Mouse (Mus musculus) liver, embryonic 15.5 days (tissue): ENCODE data around the gene Rabgap1l. TPM values are rescaled to one million over a fixed set of nuclear protein-coding genes. Genes with fewer than 3 reads are reported as not detected.

Experiments
- ATAC-seq: fragments of 200-750 bp; cut with Nextera tagmentation; 2 replicates; pipeline ENCODE4 v1.8.0; 2017; ENCODE audit warnings: moderate number of reproducible peaks, mild to moderate bottlenecking, moderate library complexity; ENCODE audit not compliant: insufficient read depth
- H3K27ac ChIP-seq: fragments of 300-500 bp; sonication (generic); replicated peaks from 2 replicates; pipeline ENCODE4 v1.5.1; 2015; ENCODE audit warnings: mild to moderate bottlenecking, inconsistent platforms
- H3K27me3 ChIP-seq: fragments of 300-500 bp; sonication (generic); 2 replicates; pipeline ENCODE4 v1.6.1; 2015; ENCODE audit warnings: mild to moderate bottlenecking, inconsistent platforms
- H3K36me3 ChIP-seq: fragments of 300-500 bp; sonication (generic); replicated peaks from 2 replicates; pipeline ENCODE4 v1.6.1; 2015; ENCODE audit warnings: moderate library complexity, mild to moderate bottlenecking, inconsistent platforms
- H3K4me1 ChIP-seq: fragments of 300-500 bp; sonication (generic); replicated peaks from 2 replicates; pipeline ENCODE4 v1.6.1; 2015; ENCODE audit warnings: inconsistent platforms
- H3K4me2 ChIP-seq: fragments of 300-500 bp; sonication (generic); 2 replicates; pipeline ENCODE4 v1.6.1; 2015; ENCODE audit warnings: moderate library complexity, mild to moderate bottlenecking, inconsistent platforms
- H3K4me3 ChIP-seq: fragments of 300-500 bp; sonication (generic); replicated peaks from 2 replicates; pipeline ENCODE4 v1.5.1; 2015; ENCODE audit warnings: mild to moderate bottlenecking, inconsistent platforms
- H3K9ac ChIP-seq: fragments of 300-500 bp; sonication (generic); 2 replicates; pipeline ENCODE4 v1.6.1; 2015; ENCODE audit warnings: moderate library complexity, mild to moderate bottlenecking, inconsistent platforms
- H3K9me3 ChIP-seq: fragments of 300-500 bp; sonication (generic); replicated peaks from 2 replicates; pipeline ENCODE4 v1.6.1; 2016; ENCODE audit warnings: inconsistent platforms
- WGBS: fragments of 180-500 bp; shearing (Covaris S2); methylation state at CpG from one replicate; pipeline ENCODE4 v1.1.7; 2015; ENCODE audit warnings: mixed read lengths; ENCODE audit not compliant: insufficient replicate concordance; 5-methylcytosine and 5-hydroxymethylcytosine counted together
- polyA plus RNA-seq: library from polyadenylated mRNA; unstranded; fragments of >200 nt; fragmentation: Nextera tagmentation; extraction: Ambion mirVana; gene quantifications from 2 replicates; pipeline ENCODE4 v1.2.1, GENCODE M21; 2015

The Rabgap1l gene
- polyA plus RNA-seq, 1 experiment from 2014 or later, result 26.7 TPM

- WGBS, result under 1% methylated on average over 45 of the region's 45 CpGs
- peak; percentile 59 for ATAC-seq
Observed at GRCm38 (mm10) chr1:160212123-160212691, 580.8 kb downstream of the Rabgap1l start.

GRCm38 (mm10) chr1:160211597-160212122 lies 581.4 kb downstream of the Rabgap1l start:
- WGBS, result under 1% methylated on average over 8 of the region's 8 CpGs
- H3K27me3 ChIP-seq, result no peaks in the 10 kb centered on the region
- H3K4me2 ChIP-seq, result peak overlapping the region; percentile 82
- H3K9me3 ChIP-seq, result no peaks in the 10 kb centered on the region
- peak overlapping the region; percentile 91 for H3K4me3 ChIP-seq
- peaks cover 14% of the 10 kb centered on the region for H3K36me3 ChIP-seq
- H3K9ac ChIP-seq, result peak overlapping the region; percentile 89
- no peak for ATAC-seq
- peaks cover 31% of the 10 kb centered on the region for H3K4me1 ChIP-seq
- H3K27ac ChIP-seq, result peak overlapping the region; percentile 94

More at GRCm38 (mm10) chr1:160212123-160212691, 580.8 kb downstream of the Rabgap1l start:
- Histone ChIP-seq H3K4me3 (peak overlapping the region; percentile 91), H3K27ac (peak overlapping the region; percentile 94), H3K9ac (peak overlapping the region; percentile 89), H3K4me2 (peak overlapping the region; percentile 82), H3K9me3 (no peaks in the 10 kb centered on the region), H3K4me1 (peaks cover 31% of the 10 kb centered on the region), H3K27me3 (no peaks in the 10 kb centered on the region), H3K36me3 (peaks cover 8% of the 10 kb centered on the region)

GRCm38 (mm10) chr1:160210566-160210965 lies 582.4 kb downstream of the Rabgap1l start:
- 30% methylated on average over 3 of the region's 3 CpGs for WGBS
- no peak overlapping the region for H3K27ac ChIP-seq
- H3K27me3 ChIP-seq, result no peaks in the 10 kb centered on the region
- ATAC-seq, result no peak
- H3K4me3 ChIP-seq, result peak overlapping the region; percentile 91
- peaks cover 25% of the 10 kb centered on the region for H3K36me3 ChIP-seq
- peak overlapping the region; percentile 82 for H3K4me2 ChIP-seq
- H3K9ac ChIP-seq, result peak overlapping the region; percentile 89
- H3K4me1 ChIP-seq, result peaks cover 31% of the 10 kb centered on the region
- H3K9me3 ChIP-seq, result no peaks in the 10 kb centered on the region

- peaks cover 31% of the 10 kb centered on the region for H3K36me3 ChIP-seq
- no peaks in the 10 kb centered on the region for H3K27me3 ChIP-seq
- no peak overlapping the region for H3K4me3 ChIP-seq
- H3K9ac ChIP-seq, result 0 out of 2 replicates have a peak overlapping the region, but pooled peaks have one; percentile 25
- H3K9me3 ChIP-seq, result no peaks in the 10 kb centered on the region
- WGBS, result 33% methylated on average over 2 of the region's 2 CpGs
- H3K27ac ChIP-seq, result no peak overlapping the region
- ATAC-seq, result no peak
- H3K4me1 ChIP-seq, result peaks cover 35% of the 10 kb centered on the region
- H3K4me2 ChIP-seq, result peak overlapping the region; percentile 27
Observed at GRCm38 (mm10) chr1:160209844-160210243, 583.2 kb downstream of the Rabgap1l start.

GRCm38 (mm10) chr1:160205486-160205885 lies 587.5 kb downstream of the Rabgap1l start:
- no peak for ATAC-seq
- H3K36me3 ChIP-seq, result peaks cover 66% of the 10 kb centered on the region

GRCm38 (mm10) chr1:160195337-160195663 lies 597.7 kb downstream of the Rabgap1l start:
- peak; percentile 40 for ATAC-seq
- H3K36me3 ChIP-seq, result peaks cover 25% of the 10 kb centered on the region
- H3K9ac ChIP-seq, result peak overlapping the region; percentile 57
- peak overlapping the region; percentile 75 for H3K4me3 ChIP-seq
- WGBS, result 0% methylated on average over 13 of the region's 13 CpGs
- H3K4me2 ChIP-seq, result peak overlapping the region; percentile 85
- no peaks in the 10 kb centered on the region for H3K9me3 ChIP-seq
- H3K27ac ChIP-seq, result peak overlapping the region; percentile 56
- no peaks in the 10 kb centered on the region for H3K27me3 ChIP-seq
- peaks cover 19% of the 10 kb centered on the region for H3K4me1 ChIP-seq

More at GRCm38 (mm10) chr1:160205486-160205885, 587.5 kb downstream of the Rabgap1l start:
- no peaks in the 10 kb centered on the region for H3K27me3 ChIP-seq
- no peak overlapping the region for H3K27ac ChIP-seq
- H3K4me1 ChIP-seq, result peaks cover 14% of the 10 kb centered on the region
- no peak overlapping the region for H3K4me2 ChIP-seq
- H3K9ac ChIP-seq, result no peak overlapping the region
- H3K4me3 ChIP-seq, result no peak overlapping the region
- no peaks in the 10 kb centered on the region for H3K9me3 ChIP-seq

- WGBS, result 8% methylated on average over 31 of the region's 31 CpGs
- Histone ChIP-seq H3K9ac (peak within 1 kb of the TSS; percentile 57), H3K4me2 (peak within 1 kb of the TSS; percentile 85), H3K27ac (peak within 1 kb of the TSS; percentile 56), H3K9me3 (no peaks in the 10 kb centered on the region), H3K4me1 (peaks cover 19% of the 10 kb centered on the region), H3K27me3 (no peaks in the 10 kb centered on the region), H3K4me3 (peak within 1 kb of the TSS; percentile 75), H3K36me3 (peaks cover 22% of the 10 kb centered on the region)
- ATAC-seq, result peak; percentile 99
Observed at GRCm38 (mm10) chr1:160194529-160195336, 598.3 kb downstream of the Rabgap1l start, which contains the start of gene Mrps14. Mrps14 (plus strand) TSS chr1:160195215.

GRCm38 (mm10) chr1:160184506-160184905 lies 608.5 kb downstream of the Rabgap1l start:
- Histone ChIP-seq H3K27ac (no peak overlapping the region), H3K4me3 (no peak overlapping the region), H3K9me3 (no peaks in the 10 kb centered on the region), H3K4me2 (no peak overlapping the region), H3K4me1 (no peaks in the 10 kb centered on the region), H3K9ac (no peak overlapping the region), H3K36me3 (no peaks in the 10 kb centered on the region), H3K27me3 (0 out of 2 replicates have a peak, but pooled peaks cover 3% of the 10 kb centered on the region)
- ATAC-seq, result no peak
- 29% methylated on average over 5 of the region's 5 CpGs for WGBS

GRCm38 (mm10) chr1:160181216-160181615 lies 611.8 kb downstream of the Rabgap1l start:
- Histone ChIP-seq H3K36me3 (no peaks in the 10 kb centered on the region), H3K9ac (no peak overlapping the region), H3K4me2 (no peak overlapping the region), H3K9me3 (no peaks in the 10 kb centered on the region), H3K27me3 (no peaks in the 10 kb centered on the region), H3K4me3 (no peak overlapping the region), H3K4me1 (no peaks in the 10 kb centered on the region), H3K27ac (no peak overlapping the region)
- ATAC-seq, result no peak
- 44% methylated on average over 4 of the region's 4 CpGs for WGBS

GRCm38 (mm10) chr1:160176903-160177302 lies 616.1 kb downstream of the Rabgap1l start:
- no peak overlapping the region for H3K27ac ChIP-seq
- H3K9ac ChIP-seq, result no peak overlapping the region
- no peaks in the 10 kb centered on the region for H3K36me3 ChIP-seq
- no peaks in the 10 kb centered on the region for H3K4me1 ChIP-seq
- 61% methylated on average over 8 of the region's 8 CpGs for WGBS
- H3K9me3 ChIP-seq, result no peaks in the 10 kb centered on the region
- ATAC-seq, result no peak
- H3K27me3 ChIP-seq, result no peaks in the 10 kb centered on the region
- no peak overlapping the region for H3K4me2 ChIP-seq
- no peak overlapping the region for H3K4me3 ChIP-seq
